Mouse (Mus musculus): ENCODE measurements around the gene Ppp1cb.

Ppp1cb gene

GRCm38 (mm10) chr5:32445287-32445921, 13.2 kb upstream of the Ppp1cb start:
- DNase-seq, result peak; percentile 32

- DNase-seq, result no peak
Measured at GRCm38 (mm10) chr5:32446394-32446793, 12.2 kb upstream of the Ppp1cb start.

GRCm38 (mm10) chr5:32446810-32447209, 11.8 kb upstream of the Ppp1cb start:
- no peak for DNase-seq

- no peak for DNase-seq
Measured at GRCm38 (mm10) chr5:32459251-32459881, 723 bp downstream of the Ppp1cb start.

- peak; percentile 60 for DNase-seq
Measured at GRCm38 (mm10) chr5:32459882-32460751, 1.5 kb downstream of the Ppp1cb start.

GRCm38 (mm10) chr5:32460973-32461372, 2.3 kb downstream of the Ppp1cb start:
- no peak for DNase-seq

GRCm38 (mm10) chr5:32472332-32473028, 13.8 kb downstream of the Ppp1cb start:
- DNase-seq, result no peak

- no peak for DNase-seq
Measured at GRCm38 (mm10) chr5:32473029-32473352, 14.3 kb downstream of the Ppp1cb start.

GRCm38 (mm10) chr5:32476501-32476900, 17.9 kb downstream of the Ppp1cb start:
- DNase-seq, result no peak

GRCm38 (mm10) chr5:32478972-32479371, 20.3 kb downstream of the Ppp1cb start:
- no peak for DNase-seq

- no peak for DNase-seq
Measured at GRCm38 (mm10) chr5:32485430-32485829, 26.8 kb downstream of the Ppp1cb start.

GRCm38 (mm10) chr5:32488044-32488443, 29.4 kb downstream of the Ppp1cb start:
- no peak for DNase-seq

- DNase-seq, result no peak
Measured at GRCm38 (mm10) chr5:32494084-32494700, 35.5 kb downstream of the Ppp1cb start.

- DNase-seq, result no peak
Measured at GRCm38 (mm10) chr5:32508766-32509165, 50.1 kb downstream of the Ppp1cb start.

GRCm38 (mm10) chr5:32520381-32520780, 61.7 kb downstream of the Ppp1cb start:
- peak; percentile 16 for DNase-seq

- no peak for DNase-seq
Measured at GRCm38 (mm10) chr5:32549449-32549848, 90.8 kb downstream of the Ppp1cb start.

GRCm38 (mm10) chr5:32564697-32565096, 106.1 kb downstream of the Ppp1cb start:
- no peak for DNase-seq
